Mouse (Mus musculus): ENCODE results near the gene Ankrd36. TPM values are rescaled to one million over a fixed set of nuclear protein-coding genes. Genes with fewer than 3 reads are reported as not detected.
A peak's percentile ranks its signal among the peaks of the same experiment; 100 is the strongest.
"Not testable (repeated sequence)": the region's sequence is repeated elsewhere in the genome, so short reads cannot be mapped to it uniquely, and the experiment has no call there.

The Ankrd36 gene
- polyA plus RNA-seq, 1 experiment from 2014 or later = 1.9 TPM

DNA sequence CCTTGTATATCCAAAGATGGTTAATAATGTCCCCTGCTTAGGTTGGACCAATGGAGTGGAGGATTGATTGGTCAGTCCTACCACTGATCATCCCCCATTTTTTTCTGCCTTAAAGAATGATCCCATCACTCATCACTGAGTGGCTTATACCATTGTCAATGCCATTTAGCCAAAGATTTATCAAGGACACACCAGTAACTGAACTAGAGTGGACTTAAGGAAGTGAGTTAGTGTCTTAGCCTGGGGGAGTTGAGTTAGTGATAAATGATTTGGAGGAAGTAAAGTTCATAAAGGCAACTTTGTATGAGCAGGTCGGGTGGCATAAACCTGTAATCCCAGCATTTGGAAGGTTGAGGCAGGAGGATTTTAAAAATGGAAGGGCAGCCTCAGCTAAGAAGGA lies 26.2 kb upstream of the Ankrd36 start:
- H3K4me2 ChIP-seq (ENCODE audit: low read depth, low read length) = no peak overlapping the region
- H3K27me3 ChIP-seq (ENCODE audit: insufficient read depth, low read length) = no peaks in the 10 kb centered on the region
- no peak overlapping the region for H3K4me3 ChIP-seq (ENCODE audit: low read depth, low read length)
- H3K36me3 ChIP-seq (replicated peaks; ENCODE audit: insufficient read depth, low read length) = peaks cover 13% of the 10 kb centered on the region
- no peak overlapping the region for H3K9ac ChIP-seq (replicated peaks)
- no peak overlapping the region for H3K27ac ChIP-seq (ENCODE audit: low read depth)
- TF ChIP-seq CTCF (IDR thresholded peaks at IDR 0.05; ENCODE audit: low read depth) (no peak), EP300 (IDR thresholded peaks at IDR 0.05; ENCODE audit: low read depth) (no peak)
- 69% methylated on average over 1 of the region's 1 CpGs for WGBS (ENCODE audit: insufficient replicate concordance)
- DNase-seq (no peak), ATAC-seq (no peak)
- no peaks in the 10 kb centered on the region for H3K9me3 ChIP-seq (ENCODE audit: low read length)
- peaks cover 13% of the 10 kb centered on the region for H3K4me1 ChIP-seq (ENCODE audit: insufficient read depth)

GRCm38 (mm10) chr11:5544709-5545108 lies 24.8 kb upstream of the Ankrd36 start:
- not testable (repeated sequence) for DNase-seq; H3K4me1 ChIP-seq (ENCODE audit: insufficient read depth); H3K27ac ChIP-seq (ENCODE audit: low read depth); ATAC-seq; H3K27me3 ChIP-seq (ENCODE audit: insufficient read depth, low read length); H3K4me2 ChIP-seq (ENCODE audit: low read depth, low read length); H3K4me3 ChIP-seq (ENCODE audit: low read depth, low read length); H3K9ac ChIP-seq (replicated peaks); H3K9me3 ChIP-seq (ENCODE audit: low read length); H3K36me3 ChIP-seq (replicated peaks; ENCODE audit: insufficient read depth, low read length)
- WGBS (ENCODE audit: insufficient replicate concordance) = 75% methylated on average over 1 of the region's 1 CpGs

DNA sequence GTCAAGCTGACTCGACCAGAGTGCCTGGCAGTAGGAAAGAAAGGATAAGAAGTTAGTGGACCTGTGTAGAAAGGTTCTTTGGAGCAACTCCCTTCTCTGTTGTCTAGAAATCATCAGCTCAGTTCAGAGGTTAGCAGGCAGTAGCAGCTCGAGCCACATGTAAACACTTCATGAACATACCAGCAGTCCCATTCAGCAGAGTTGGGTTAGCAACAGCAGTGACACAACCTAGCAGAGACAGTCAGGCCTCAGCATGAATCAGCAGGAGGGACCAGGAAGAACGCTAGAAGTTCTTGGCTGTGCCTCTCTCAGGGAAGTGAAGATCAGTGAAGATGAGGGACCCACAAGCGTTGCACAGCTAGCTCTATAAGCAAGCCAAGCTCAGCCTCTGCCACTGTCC lies 24.0 kb upstream of the Ankrd36 start:
- Histone ChIP-seq H3K4me1 (ENCODE audit: insufficient read depth) (peaks cover 3% of the 10 kb centered on the region), H3K4me2 (ENCODE audit: low read depth, low read length) (no peak overlapping the region), H3K27ac (ENCODE audit: low read depth) (no peak overlapping the region), H3K36me3 (replicated peaks; ENCODE audit: insufficient read depth, low read length) (no peaks in the 10 kb centered on the region), H3K4me3 (ENCODE audit: low read depth, low read length) (no peak overlapping the region), H3K27me3 (ENCODE audit: insufficient read depth, low read length) (no peaks in the 10 kb centered on the region), H3K9me3 (ENCODE audit: low read length) (no peaks in the 10 kb centered on the region), H3K9ac (replicated peaks) (no peak overlapping the region)
- ATAC-seq (no peak), DNase-seq (no peak)
- TF ChIP-seq CTCF (IDR thresholded peaks at IDR 0.05; ENCODE audit: low read depth) (no peak), EP300 (IDR thresholded peaks at IDR 0.05; ENCODE audit: low read depth) (no peak)
- 72% methylated on average over 4 of the region's 4 CpGs for WGBS (ENCODE audit: insufficient replicate concordance)

GRCm38 (mm10) chr11:5546693-5547092 lies 22.8 kb upstream of the Ankrd36 start:
- H3K27ac ChIP-seq (ENCODE audit: low read depth) = no peak overlapping the region
- ATAC-seq = no peak
- no peak overlapping the region for H3K9ac ChIP-seq (replicated peaks)
- no peak for TF ChIP-seq EP300 (IDR thresholded peaks at IDR 0.05; ENCODE audit: low read depth)
- TF ChIP-seq CTCF (IDR thresholded peaks at IDR 0.05; ENCODE audit: low read depth) = no peak
- H3K9me3 ChIP-seq (ENCODE audit: low read length) = no peaks in the 10 kb centered on the region
- no peak for DNase-seq
- H3K4me3 ChIP-seq (ENCODE audit: low read depth, low read length) = no peak overlapping the region
- H3K36me3 ChIP-seq (replicated peaks; ENCODE audit: insufficient read depth, low read length) = no peaks in the 10 kb centered on the region
- no peaks in the 10 kb centered on the region for H3K4me1 ChIP-seq (ENCODE audit: insufficient read depth)
- no peaks in the 10 kb centered on the region for H3K27me3 ChIP-seq (ENCODE audit: insufficient read depth, low read length)
- WGBS (ENCODE audit: insufficient replicate concordance) = 70% methylated on average over 3 of the region's 3 CpGs
- H3K4me2 ChIP-seq (ENCODE audit: low read depth, low read length) = no peak overlapping the region

GRCm38 (mm10) chr11:5551430-5551829 lies 18.1 kb upstream of the Ankrd36 start:
- ATAC-seq = no peak
- Histone ChIP-seq H3K4me2 (ENCODE audit: low read depth, low read length) (no peak overlapping the region), H3K9me3 (ENCODE audit: low read length) (no peaks in the 10 kb centered on the region), H3K4me3 (ENCODE audit: low read depth, low read length) (no peak overlapping the region), H3K27me3 (ENCODE audit: insufficient read depth, low read length) (no peaks in the 10 kb centered on the region), H3K4me1 (ENCODE audit: insufficient read depth) (no peaks in the 10 kb centered on the region), H3K9ac (replicated peaks) (no peak overlapping the region), H3K36me3 (replicated peaks; ENCODE audit: insufficient read depth, low read length) (no peaks in the 10 kb centered on the region), H3K27ac (ENCODE audit: low read depth) (no peak overlapping the region)
- TF ChIP-seq CTCF (IDR thresholded peaks at IDR 0.05; ENCODE audit: low read depth) = no peak
- TF ChIP-seq EP300 (IDR thresholded peaks at IDR 0.05; ENCODE audit: low read depth) = no peak
- 88% methylated on average over 5 of the region's 5 CpGs for WGBS (ENCODE audit: insufficient replicate concordance)
- DNase-seq = peak; percentile 6

DNA sequence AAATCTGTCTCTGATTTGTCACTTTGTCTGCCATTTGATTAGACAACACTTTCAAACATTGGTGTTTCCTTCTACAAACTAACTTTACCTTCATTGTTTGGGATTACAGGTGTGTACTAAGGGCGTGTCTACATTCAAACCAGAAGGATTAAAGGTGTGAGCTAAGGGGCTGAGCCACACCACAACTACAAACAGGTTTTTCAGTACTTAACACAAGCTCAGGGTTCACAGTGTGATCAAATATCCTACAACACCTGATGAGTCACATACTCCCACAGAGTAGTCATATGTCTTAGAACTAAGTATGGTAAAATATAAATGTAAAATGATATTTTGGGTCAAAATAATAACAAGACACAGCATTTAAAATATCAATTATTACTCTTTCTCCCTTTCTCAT lies 17.6 kb upstream of the Ankrd36 start:
- Histone ChIP-seq H3K36me3 (replicated peaks; ENCODE audit: insufficient read depth, low read length) (no peaks in the 10 kb centered on the region), H3K4me3 (ENCODE audit: low read depth, low read length) (no peak overlapping the region), H3K4me2 (ENCODE audit: low read depth, low read length) (no peak overlapping the region), H3K27ac (ENCODE audit: low read depth) (no peak overlapping the region), H3K4me1 (ENCODE audit: insufficient read depth) (no peaks in the 10 kb centered on the region), H3K9me3 (ENCODE audit: low read length) (no peaks in the 10 kb centered on the region), H3K27me3 (ENCODE audit: insufficient read depth, low read length) (no peaks in the 10 kb centered on the region), H3K9ac (replicated peaks) (no peak overlapping the region)
- no peak for DNase-seq
- TF ChIP-seq EP300 (IDR thresholded peaks at IDR 0.05; ENCODE audit: low read depth) = no peak
- TF ChIP-seq CTCF (IDR thresholded peaks at IDR 0.05; ENCODE audit: low read depth) = no peak
- ATAC-seq = no peak
- 67% methylated on average over 1 of the region's 1 CpGs for WGBS (ENCODE audit: insufficient replicate concordance)

DNA sequence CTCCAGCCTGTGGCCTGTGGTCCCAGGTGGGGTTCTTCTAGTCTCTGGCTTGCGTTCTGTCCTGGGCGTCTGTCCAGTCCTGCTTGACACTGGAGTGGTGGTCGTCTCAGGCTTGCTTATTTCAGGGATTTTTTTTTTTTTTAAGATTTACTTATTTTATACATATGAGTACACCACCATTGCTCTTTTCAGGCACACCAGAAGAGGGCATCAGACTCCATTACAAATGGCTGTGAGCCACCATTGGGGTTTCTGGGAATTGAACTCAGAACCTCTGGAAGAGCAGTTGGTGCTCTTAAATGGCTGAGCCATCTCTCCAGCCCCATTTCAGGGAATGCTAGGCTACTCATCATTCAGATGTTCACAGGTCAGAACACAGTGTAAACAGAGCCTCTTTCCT lies 9.2 kb upstream of the Ankrd36 start:
- no peak for ATAC-seq
- H3K36me3 ChIP-seq (replicated peaks; ENCODE audit: insufficient read depth, low read length) = no peaks in the 10 kb centered on the region
- H3K9me3 ChIP-seq (ENCODE audit: low read length) = no peaks in the 10 kb centered on the region
- H3K4me2 ChIP-seq (ENCODE audit: low read depth, low read length) = no peak overlapping the region
- no peaks in the 10 kb centered on the region; the same call in none of the 2 replicates for H3K4me1 ChIP-seq (ENCODE audit: insufficient read depth)
- H3K9ac ChIP-seq (replicated peaks) = no peak overlapping the region
- 64% methylated on average over 3 of the region's 3 CpGs for WGBS (ENCODE audit: insufficient replicate concordance)
- DNase-seq = peak; percentile 9
- no peak overlapping the region for H3K4me3 ChIP-seq (ENCODE audit: low read depth, low read length)
- no peak overlapping the region for H3K27ac ChIP-seq (ENCODE audit: low read depth)
- TF ChIP-seq EP300 (IDR thresholded peaks at IDR 0.05; ENCODE audit: low read depth) (no peak), CTCF (IDR thresholded peaks at IDR 0.05; ENCODE audit: low read depth) (0 out of 2 replicates have a peak, but pooled peaks have one; percentile 13)
- H3K27me3 ChIP-seq (ENCODE audit: insufficient read depth, low read length) = no peaks in the 10 kb centered on the region
